Mouse (Mus musculus): Measurements from ENCODE around the gene Ramp2. TPM values are rescaled to one million over a fixed set of nuclear protein-coding genes. Genes with fewer than 3 reads are reported as not detected.

Ramp2 gene
- total RNA-seq (2021) = 10 to 100 TPM; 34.8 to 37.0 TPM
- long read RNA-seq, experiment 1, transcript Ramp2-204 (4 exons, 1,178 nt) = major isoform, 23 of 33 reads
- long read RNA-seq, experiment 1, partial matches to known transcripts = 0 of 33 reads
- long read RNA-seq, experiment 1, other reads (novel, unspliced or antisense) = 8 of 33 reads
- long read RNA-seq, experiment 2, transcript Ramp2-204 (4 exons, 1,178 nt) = major isoform, 17 of 20 reads
- long read RNA-seq, experiment 2, partial matches to known transcripts = 0 of 20 reads
- long read RNA-seq, experiment 2, other reads (novel, unspliced or antisense) = 2 of 20 reads

DNA sequence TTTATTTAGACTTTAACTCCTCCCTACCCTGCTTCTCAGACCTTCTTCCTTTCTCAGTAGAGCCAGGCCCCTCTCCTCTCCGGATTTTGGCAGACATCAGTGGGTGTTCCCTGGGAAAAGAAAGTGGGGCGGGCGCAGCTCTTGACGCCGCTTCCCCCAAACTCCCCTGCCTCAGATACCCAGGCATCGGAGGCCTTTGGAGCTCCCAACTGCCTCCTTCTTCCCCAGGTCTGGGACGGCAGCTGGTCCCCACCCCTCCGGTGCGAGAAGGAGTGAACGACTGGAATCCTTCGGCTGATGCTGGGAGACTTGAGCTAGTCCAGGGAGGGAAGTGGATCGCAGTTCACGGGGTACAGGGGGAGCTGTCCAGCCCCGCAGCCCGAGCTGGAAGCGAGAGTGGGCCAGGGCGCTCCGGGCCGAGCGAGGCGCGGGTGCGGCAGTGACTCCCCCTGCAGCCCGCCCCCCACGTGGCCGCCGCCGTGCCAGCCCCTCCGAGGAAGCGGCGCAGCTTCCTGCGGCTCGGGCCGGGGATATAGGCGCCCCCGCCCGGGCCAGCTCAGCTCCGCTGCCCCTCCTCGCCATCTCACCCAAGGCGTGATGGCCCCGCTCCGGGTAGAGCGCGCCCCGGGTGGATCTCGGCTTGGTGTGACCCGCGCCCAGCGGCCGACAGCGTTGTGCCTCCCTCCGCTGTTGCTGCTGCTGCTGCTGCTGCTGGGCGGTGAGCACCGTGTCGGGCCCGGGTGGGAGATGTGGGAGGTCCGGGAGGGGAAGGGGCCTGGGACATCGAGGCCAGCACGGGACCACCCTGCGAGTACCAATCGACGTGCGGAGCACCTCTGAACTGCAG lies at the start of gene Ramp2:
TSS of gene Ramp2 (plus strand) at position 174 of the 847 bp plus-strand sequence.
- DNase-seq = peak; percentile 80
- intact Hi-C loops (cut with DNase I) = loop anchor here (1.0 kb wide), 1 partner anchor 15 kb away; no protein-coding TSS in a partner anchor
- peak within 1 kb of the TSS; percentile 90 for H3K4me3 ChIP-seq
- TF ChIP-seq CTCF (IDR thresholded peaks at IDR 0.05) = 0 out of 2 replicates have a peak, but pooled peaks have one; percentile 0
- H3K27ac ChIP-seq = peak within 1 kb of the TSS; percentile 92

DNA sequence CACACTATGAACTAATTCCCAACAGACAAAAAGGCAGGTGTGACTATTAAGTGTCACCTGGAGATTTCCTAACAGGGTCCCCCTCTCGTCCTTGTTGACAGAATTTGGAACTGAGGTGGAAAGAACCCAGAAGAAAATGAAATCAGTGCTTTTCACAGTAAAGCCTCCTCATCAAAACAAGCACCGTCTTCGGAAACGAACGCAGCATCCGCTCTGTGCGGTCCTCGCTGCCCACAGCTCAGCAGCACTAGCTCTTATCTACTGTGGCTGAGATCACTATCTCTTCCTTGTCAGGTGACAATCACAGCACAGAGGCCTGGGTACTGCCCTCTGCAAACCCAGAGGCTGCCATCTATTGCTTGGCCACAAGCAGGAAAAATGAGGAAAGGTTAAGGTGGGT lies 49.7 kb upstream of the Ramp2 start:
- TF ChIP-seq CTCF (IDR thresholded peaks at IDR 0.05) = no peak
- DNase-seq = no peak
- H3K4me3 ChIP-seq = no peak overlapping the region
- intact Hi-C loops (cut with DNase I) = no loop called here
- peak overlapping the region; percentile 43 for H3K27ac ChIP-seq

DNA sequence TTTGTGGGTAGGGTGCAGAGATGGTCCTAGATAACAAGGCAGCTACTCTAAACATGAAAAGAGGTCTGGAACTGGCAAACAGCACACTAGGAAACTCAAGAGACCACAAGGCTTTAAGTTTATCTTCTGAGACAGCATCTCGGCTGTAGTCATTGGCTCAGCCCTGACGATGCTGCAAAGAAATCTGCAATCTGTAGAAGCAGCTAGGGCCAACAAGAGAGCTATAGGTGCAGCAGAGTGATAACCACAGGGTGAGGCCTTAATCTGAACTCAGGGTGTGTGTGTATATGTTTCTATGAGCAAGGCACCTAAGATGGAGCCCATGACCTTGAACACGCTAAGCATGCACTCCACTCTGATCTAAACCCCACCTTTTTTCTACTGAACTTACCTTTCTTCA lies 46.3 kb upstream of the Ramp2 start:
- DNase-seq = no peak
- no peak for TF ChIP-seq CTCF (IDR thresholded peaks at IDR 0.05)
- intact Hi-C loops (cut with DNase I) = no loop called here
- no peak overlapping the region for H3K27ac ChIP-seq
- H3K4me3 ChIP-seq = no peak overlapping the region

DNA sequence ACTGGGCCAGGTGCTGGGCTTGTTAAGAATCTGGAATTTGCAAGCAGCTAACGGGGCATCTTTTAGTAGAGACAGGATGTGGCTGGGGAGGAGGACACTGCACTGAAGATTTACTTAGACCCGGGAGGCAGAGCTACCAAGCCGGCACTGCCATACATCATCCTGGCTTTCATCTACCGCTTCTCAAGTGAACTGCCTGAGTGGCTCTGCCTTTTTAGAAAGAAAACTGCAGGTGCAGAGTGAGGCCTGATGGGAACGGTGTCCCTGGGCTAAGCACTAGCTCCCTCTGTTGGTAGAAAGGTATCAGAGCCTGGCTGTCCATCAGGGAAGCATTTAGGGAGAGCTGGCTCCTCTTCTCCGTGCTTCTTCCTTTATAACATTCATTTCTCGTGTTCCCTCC lies 44.8 kb upstream of the Ramp2 start:
- Histone ChIP-seq H3K27ac (no peak overlapping the region), H3K4me3 (no peak overlapping the region)
- no peak for DNase-seq
- intact Hi-C loops (cut with DNase I) = no loop called here
- peak; percentile 80 for TF ChIP-seq CTCF (IDR thresholded peaks at IDR 0.05)

DNA sequence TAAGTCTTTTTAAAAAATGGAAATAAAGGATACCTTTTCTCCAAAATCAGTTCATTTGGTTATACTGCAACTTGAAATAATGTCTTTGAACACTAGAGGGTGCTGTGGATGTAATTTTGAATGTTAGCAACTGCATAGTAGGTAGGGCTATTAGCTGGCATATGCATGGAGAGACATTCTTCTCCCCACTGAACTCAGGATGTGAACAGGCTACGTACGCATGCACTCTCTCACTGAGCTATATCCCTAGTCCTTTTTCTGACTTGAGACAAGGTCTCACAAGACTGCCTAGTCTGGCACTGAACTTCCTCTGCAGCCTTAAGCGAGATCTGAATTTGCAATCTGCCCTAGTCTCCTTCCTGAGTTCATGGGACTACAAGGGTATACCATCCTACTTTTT lies 33.9 kb upstream of the Ramp2 start:
- no peak for DNase-seq
- intact Hi-C loops (cut with DNase I) = loop anchor here (1.0 to 2.0 kb wide), 3 partner anchors 36 to 183 kb away; partner anchors contain the start of gene Becn1
- no peak overlapping the region for H3K4me3 ChIP-seq
- 0 out of 2 replicates have a peak overlapping the region, but pooled peaks have one; percentile 13 for H3K27ac ChIP-seq
- TF ChIP-seq CTCF (IDR thresholded peaks at IDR 0.05) = peak; percentile 79

DNA sequence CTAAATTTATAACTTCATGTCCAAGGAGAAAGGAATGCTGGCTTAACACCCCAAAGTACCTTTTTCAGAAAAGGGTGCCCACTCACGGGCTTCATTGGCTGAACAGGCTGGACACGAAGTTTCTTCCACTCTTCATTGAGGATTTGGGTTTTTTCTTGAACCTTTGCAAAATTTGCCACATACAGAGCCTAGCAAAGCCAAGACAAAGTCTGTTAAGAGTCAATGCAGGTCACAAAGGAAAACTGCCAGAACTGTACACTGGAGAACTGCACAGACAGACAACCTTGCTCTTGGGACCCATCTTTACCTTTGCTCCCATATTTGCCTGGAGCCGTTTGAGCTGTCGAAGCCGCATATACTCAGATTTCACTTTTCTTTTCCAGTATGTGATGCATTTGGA lies 28.9 kb upstream of the Ramp2 start:
- intact Hi-C loops (cut with DNase I) = no loop called here
- no peak overlapping the region for H3K4me3 ChIP-seq
- no peak for DNase-seq
- no peak overlapping the region for H3K27ac ChIP-seq
- no peak for TF ChIP-seq CTCF (IDR thresholded peaks at IDR 0.05)

DNA sequence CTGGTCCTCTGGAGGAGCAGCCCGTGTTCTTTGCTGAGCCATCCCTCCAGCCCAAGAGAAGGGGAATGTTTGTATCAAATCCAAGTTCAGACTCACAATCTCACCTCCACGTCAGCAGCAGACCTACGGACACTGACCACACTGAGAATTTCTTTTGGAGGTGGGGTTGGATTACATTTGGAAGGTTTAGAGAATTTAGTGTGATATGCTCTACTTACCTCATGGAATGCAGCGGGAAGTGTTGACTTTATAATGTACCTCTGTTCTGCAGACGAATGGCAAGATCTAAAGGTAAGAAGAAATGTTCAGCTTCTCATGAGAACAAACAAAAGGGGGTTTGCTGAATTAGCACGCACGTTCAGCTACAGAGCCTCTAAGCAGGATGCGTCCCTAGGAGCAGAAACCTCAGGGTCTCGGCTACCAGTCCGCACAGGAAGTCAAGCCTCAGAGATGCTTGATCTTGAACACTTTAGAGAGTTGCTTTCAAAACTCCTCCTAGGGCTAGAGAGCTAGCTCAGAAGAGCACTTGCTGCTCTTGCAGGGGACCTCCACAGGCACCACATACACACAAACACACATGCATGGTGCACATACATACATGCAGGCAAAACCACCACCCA lies 27.3 kb upstream of the Ramp2 start:
- intact Hi-C loops (cut with DNase I) = no loop called here
- no peak for TF ChIP-seq CTCF (IDR thresholded peaks at IDR 0.05)
- no peak overlapping the region for H3K27ac ChIP-seq
- H3K4me3 ChIP-seq = no peak overlapping the region
- DNase-seq = no peak

DNA sequence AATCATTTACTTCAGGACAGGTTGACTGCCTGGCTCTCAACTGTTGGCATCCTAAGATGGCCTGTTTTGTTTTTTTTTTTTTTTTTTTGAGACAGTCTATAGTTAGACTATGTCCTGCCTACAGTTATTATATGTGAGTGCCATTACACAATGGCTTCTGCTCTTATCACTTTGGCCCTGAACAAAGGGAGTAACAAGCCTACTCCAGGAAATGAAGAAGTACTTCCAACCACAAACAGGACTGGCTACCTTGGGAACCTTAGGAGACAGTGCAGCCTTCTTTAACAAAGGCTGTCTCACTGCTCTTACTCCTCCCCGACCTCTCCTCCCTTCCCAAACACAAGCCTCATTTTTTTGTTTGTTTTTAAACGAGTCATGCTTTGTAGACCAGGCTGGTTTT lies 25.0 kb upstream of the Ramp2 start:
- Histone ChIP-seq H3K27ac (peak overlapping the region; percentile 49), H3K4me3 (no peak overlapping the region)
- no peak for TF ChIP-seq CTCF (IDR thresholded peaks at IDR 0.05)
- intact Hi-C loops (cut with DNase I) = no loop called here
- no peak for DNase-seq

DNA sequence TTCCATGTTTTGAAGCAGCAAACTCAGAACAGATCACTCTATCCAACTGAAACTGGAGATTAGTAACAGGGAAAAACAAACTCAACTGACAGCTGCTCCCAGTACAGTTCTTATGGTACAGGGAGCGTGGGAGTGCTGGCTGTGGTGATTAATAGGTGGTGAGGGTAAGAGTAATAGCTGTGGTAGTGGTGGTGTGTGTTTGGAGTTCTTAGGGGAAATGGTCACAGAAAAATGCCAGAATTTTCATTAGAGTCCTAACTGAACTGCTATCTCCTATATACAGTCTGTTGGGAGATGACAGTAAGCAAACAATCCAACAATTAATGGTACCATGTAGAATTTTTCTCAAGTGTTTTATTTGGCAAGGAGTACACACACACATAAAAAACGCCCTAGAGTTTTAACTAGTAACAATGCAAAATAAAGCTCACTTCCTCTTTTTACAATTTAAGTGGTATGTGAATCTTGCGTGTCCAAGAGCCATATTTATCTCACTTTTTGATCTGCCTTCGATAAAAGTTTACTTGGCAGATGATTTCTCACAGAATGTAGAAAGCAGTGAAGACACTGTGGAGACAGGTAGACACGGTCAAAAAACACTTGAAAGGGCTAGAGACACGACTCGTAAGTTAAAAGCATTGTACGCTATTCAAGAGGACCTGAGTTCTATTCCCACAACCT lies 24.4 kb upstream of the Ramp2 start:
- peak overlapping the region; percentile 49 for H3K27ac ChIP-seq
- no peak for DNase-seq
- no peak overlapping the region for H3K4me3 ChIP-seq
- intact Hi-C loops (cut with DNase I) = no loop called here
- TF ChIP-seq CTCF (IDR thresholded peaks at IDR 0.05) = no peak

DNA sequence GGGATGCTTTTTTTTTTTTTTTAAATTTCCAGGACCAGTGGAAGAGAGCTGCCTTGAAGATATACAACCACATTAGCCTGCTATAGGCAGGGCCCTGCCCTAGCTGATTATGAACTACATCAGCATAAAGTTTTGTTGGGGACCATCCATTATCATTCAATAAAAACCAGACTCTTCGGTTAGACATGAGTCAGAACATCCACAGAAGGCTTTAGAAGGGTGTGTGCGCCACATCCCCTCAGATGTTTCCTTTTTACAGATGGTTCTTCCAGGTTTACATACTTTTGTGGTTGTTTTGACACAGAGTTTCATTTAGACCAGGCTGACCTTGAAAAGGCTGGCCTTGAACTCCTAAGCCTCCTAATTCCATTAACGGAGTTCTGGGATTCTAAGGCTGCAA lies 21.5 kb upstream of the Ramp2 start:
- peak overlapping the region; percentile 94 for H3K4me3 ChIP-seq
- peak overlapping the region; percentile 94 for H3K27ac ChIP-seq
- DNase-seq = no peak
- no peak for TF ChIP-seq CTCF (IDR thresholded peaks at IDR 0.05)
- intact Hi-C loops (cut with DNase I) = no loop called here

DNA sequence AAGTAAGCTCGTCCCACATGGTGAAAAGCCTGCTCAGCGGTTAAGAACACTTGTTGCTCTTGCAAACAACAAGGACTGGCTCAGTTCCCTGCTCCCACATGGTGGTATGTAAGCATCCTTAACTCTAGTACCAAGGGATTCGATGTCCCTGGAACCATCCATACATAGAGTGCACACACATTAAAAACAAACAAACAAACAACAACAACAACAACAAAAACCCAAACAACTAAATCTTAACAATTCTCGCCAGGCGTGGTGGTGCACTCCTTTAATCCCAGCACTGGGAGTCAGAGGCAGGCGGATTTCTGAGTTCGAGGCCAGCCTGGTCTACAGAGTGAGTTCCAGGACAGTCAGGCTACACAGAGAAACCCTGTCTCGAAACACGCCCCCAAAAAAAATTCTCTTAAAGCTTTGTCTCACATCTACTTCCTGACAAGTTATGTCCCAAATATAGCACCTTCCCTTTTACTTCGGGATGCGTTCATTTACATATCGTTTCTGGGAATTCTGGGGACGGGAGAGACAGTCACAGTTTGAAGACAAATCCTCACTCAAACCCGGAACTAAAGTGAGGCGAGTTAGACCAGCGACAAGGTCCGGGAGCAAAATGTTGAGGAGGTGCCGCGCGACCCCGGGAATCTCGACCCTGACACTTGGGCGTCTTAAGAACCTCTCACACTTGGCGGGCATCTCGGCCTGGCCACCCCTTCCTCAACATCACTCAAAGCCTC lies 20.3 kb upstream of the Ramp2 start:
- H3K27ac ChIP-seq = peak overlapping the region; percentile 94
- no peak for TF ChIP-seq CTCF (IDR thresholded peaks at IDR 0.05)
- H3K4me3 ChIP-seq = peak overlapping the region; percentile 94
- intact Hi-C loops (cut with DNase I) = no loop called here
- DNase-seq = no peak

All from gastrocnemius, adult 2 months (tissue).